Mouse (Mus musculus) limb, embryonic 15.5 days (tissue): ENCODE measurements around the gene Nos2. TPM values are rescaled to one million over a fixed set of nuclear protein-coding genes. Genes with fewer than 3 reads are reported as not detected.
A peak's percentile ranks its signal among the peaks of the same experiment; 100 is the strongest.

Experiments
- ATAC-seq: fragments of 200-750 bp; cut with Nextera tagmentation; 2 replicates; pipeline ENCODE4 v1.8.0; 2017; ENCODE audit warnings: low read depth, moderate TSS enrichment; ENCODE audit not compliant: insufficient number of reproducible peaks, low FRiP score, low TSS enrichment
- H3K27ac ChIP-seq: fragments of 300-500 bp; sonication (generic); 2 replicates; pipeline ENCODE4 v1.5.1; 2015; ENCODE audit warnings: moderate library complexity, mild to moderate bottlenecking, inconsistent platforms
- H3K27me3 ChIP-seq: fragments of 300-500 bp; sonication (generic); 2 replicates; pipeline ENCODE4 v1.6.1; 2015; ENCODE audit warnings: inconsistent platforms
- H3K36me3 ChIP-seq: fragments of 300-500 bp; sonication (generic); 2 replicates; pipeline ENCODE4 v1.6.1; 2015; ENCODE audit warnings: inconsistent platforms
- H3K4me1 ChIP-seq: fragments of 300-500 bp; sonication (generic); 2 replicates; pipeline ENCODE4 v1.6.1; 2015; ENCODE audit warnings: inconsistent platforms
- H3K4me2 ChIP-seq: fragments of 300-500 bp; sonication (generic); 2 replicates; pipeline ENCODE4 v1.6.1; 2015; ENCODE audit warnings: mild to moderate bottlenecking, inconsistent platforms
- H3K4me3 ChIP-seq: fragments of 300-500 bp; sonication (generic); 2 replicates; pipeline ENCODE4 v1.5.1; 2015; ENCODE audit warnings: mild to moderate bottlenecking, inconsistent platforms
- H3K9ac ChIP-seq: fragments of 300-500 bp; sonication (generic); 2 replicates; pipeline ENCODE4 v1.6.1; 2015; ENCODE audit warnings: inconsistent platforms
- H3K9me3 ChIP-seq: fragments of 300-500 bp; sonication (generic); 2 replicates; pipeline ENCODE4 v1.6.1; 2016; ENCODE audit warnings: inconsistent platforms
- WGBS: fragments of 180-500 bp; shearing (Covaris S2); methylation state at CpG from one replicate; pipeline ENCODE4 v1.1.7; 2015; 5-methylcytosine and 5-hydroxymethylcytosine counted together
- polyA plus RNA-seq: library from polyadenylated mRNA; unstranded; fragments of >200 nt; fragmentation: Nextera tagmentation; extraction: Ambion mirVana; gene quantifications from 2 replicates; pipeline ENCODE4 v1.2.1, GENCODE M21; 2015

The Nos2 gene
- 1.9 TPM in 2 replicates for polyA plus RNA-seq

DNA sequence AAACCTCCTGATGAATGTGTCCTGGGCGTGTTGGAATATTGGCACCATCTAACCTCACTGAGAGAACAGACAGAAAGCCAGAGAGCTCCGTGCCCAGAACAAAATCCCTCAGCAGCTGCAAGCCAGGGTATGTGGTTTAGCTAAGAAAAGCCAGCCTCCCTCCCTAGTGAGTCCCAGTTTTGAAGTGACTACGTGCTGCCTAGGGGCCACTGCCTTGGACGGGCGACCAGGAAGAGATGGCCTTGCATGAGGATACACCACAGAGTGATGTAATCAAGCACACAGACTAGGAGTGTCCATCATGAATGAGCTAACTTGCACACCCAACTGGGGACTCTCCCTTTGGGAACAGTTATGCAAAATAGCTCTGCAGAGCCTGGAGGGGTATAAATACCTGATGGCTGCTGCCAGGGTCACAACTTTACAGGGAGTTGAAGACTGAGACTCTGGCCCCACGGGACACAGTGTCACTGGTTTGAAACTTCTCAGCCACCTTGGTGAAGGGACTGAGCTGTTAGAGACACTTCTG lies at the start of gene Nos2:
TSS of gene Nos2 (plus strand) at position 377 of the 529 bp plus-strand sequence.
- Histone ChIP-seq H3K4me1 (peaks cover 14% of the 10 kb centered on the region), H3K27ac (no peak within 1 kb of the TSS), H3K4me3 (no peak within 1 kb of the TSS), H3K9me3 (no peaks in the 10 kb centered on the region), H3K36me3 (no peaks in the 10 kb centered on the region), H3K4me2 (no peak within 1 kb of the TSS), H3K27me3 (peaks cover 32% of the 10 kb centered on the region), H3K9ac (no peak within 1 kb of the TSS)
- ATAC-seq: no peak
- 51% methylated on average over 6 of the region's 6 CpGs for WGBS

DNA sequence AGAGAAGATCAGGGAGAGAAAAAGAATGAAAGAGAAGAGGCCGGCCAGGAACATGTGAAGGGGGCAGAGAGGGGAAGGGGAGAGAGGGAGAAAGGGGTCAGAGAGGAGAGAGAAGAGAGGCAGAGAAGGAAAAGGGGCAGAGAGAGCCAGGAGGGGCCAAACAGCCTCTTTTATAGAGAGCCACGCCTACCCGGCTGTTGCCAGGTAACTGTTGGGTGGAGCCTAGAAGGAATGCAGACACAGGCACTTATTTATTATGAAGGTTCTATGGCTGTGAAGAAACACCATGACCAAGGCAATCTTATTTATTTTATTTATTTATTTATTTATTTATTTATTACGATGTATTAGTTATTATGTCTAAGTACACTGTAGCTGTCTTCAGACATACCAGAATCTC lies 49.7 kb upstream of the Nos2 start:
- Histone ChIP-seq H3K4me3 (no peak overlapping the region), H3K36me3 (no peaks in the 10 kb centered on the region), H3K4me1 (no peaks in the 10 kb centered on the region), H3K9me3 (no peaks in the 10 kb centered on the region), H3K4me2 (no peak overlapping the region), H3K27ac (no peak overlapping the region), H3K27me3 (no peaks in the 10 kb centered on the region), H3K9ac (no peak overlapping the region)
- 85% methylated on average over 4 of the region's 4 CpGs for WGBS
- no peak for ATAC-seq

GRCm38 (mm10) chr11:78872782-78873181 lies 47.8 kb upstream of the Nos2 start:
- no peak overlapping the region for H3K4me2 ChIP-seq
- ATAC-seq: no peak
- no peaks in the 10 kb centered on the region for H3K9me3 ChIP-seq
- H3K4me3 ChIP-seq: no peak overlapping the region
- 43% methylated on average over 2 of the region's 2 CpGs for WGBS
- no peaks in the 10 kb centered on the region for H3K27me3 ChIP-seq
- no peak overlapping the region for H3K27ac ChIP-seq
- H3K4me1 ChIP-seq: no peaks in the 10 kb centered on the region
- H3K36me3 ChIP-seq: no peaks in the 10 kb centered on the region
- H3K9ac ChIP-seq: no peak overlapping the region

DNA sequence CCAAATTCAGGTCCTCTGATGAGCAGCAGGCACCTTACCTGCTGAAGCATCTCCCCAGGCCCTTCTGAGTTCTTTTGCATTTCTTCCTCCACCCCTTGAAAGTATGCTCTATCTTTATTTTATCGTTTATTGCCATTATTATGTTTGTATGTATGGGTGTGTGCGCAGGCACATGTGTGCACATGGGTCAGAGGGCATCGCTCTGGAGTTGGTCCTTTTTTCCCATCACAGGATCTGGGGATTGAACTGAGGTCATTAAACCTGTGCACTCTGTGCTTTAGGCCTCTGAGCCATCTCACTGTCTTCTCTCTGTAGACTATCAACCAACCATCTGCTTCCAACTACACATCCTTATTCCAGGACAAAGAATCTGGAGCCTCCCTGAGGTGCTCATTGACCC lies 40.9 kb upstream of the Nos2 start:
- Histone ChIP-seq H3K4me2 (no peak overlapping the region), H3K4me3 (no peak overlapping the region), H3K27ac (no peak overlapping the region), H3K9ac (no peak overlapping the region), H3K9me3 (no peaks in the 10 kb centered on the region), H3K36me3 (no peaks in the 10 kb centered on the region), H3K27me3 (no peaks in the 10 kb centered on the region), H3K4me1 (no peaks in the 10 kb centered on the region)
- no peak for ATAC-seq
- WGBS: 90% methylated on average over 3 of the region's 3 CpGs

- no peak overlapping the region for H3K4me2 ChIP-seq
- H3K27me3 ChIP-seq: no peaks in the 10 kb centered on the region
- WGBS: 50% methylated on average over 1 of the region's 1 CpGs
- no peaks in the 10 kb centered on the region for H3K9me3 ChIP-seq
- peaks cover 15% of the 10 kb centered on the region for H3K4me1 ChIP-seq
- no peak overlapping the region for H3K4me3 ChIP-seq
- H3K36me3 ChIP-seq: no peaks in the 10 kb centered on the region
- H3K9ac ChIP-seq: no peak overlapping the region
- peak overlapping the region; percentile 74; the same call in 1 of the 2 replicates for H3K27ac ChIP-seq
- ATAC-seq: no peak
Observed at GRCm38 (mm10) chr11:78886693-78887092, 33.9 kb upstream of the Nos2 start.

- peak; percentile 58 for ATAC-seq
- no peaks in the 10 kb centered on the region for H3K36me3 ChIP-seq
- H3K9ac ChIP-seq: 0 out of 2 replicates have a peak overlapping the region, but pooled peaks have one; percentile 20
- no peak overlapping the region for H3K4me3 ChIP-seq
- WGBS: 24% methylated on average over 8 of the region's 9 CpGs
- H3K9me3 ChIP-seq: no peaks in the 10 kb centered on the region
- H3K4me1 ChIP-seq: peaks cover 15% of the 10 kb centered on the region
- 0 out of 2 replicates have a peak overlapping the region, but pooled peaks have one; percentile 24 for H3K4me2 ChIP-seq
- H3K27me3 ChIP-seq: no peaks in the 10 kb centered on the region
- H3K27ac ChIP-seq: peak overlapping the region; percentile 74
Observed at GRCm38 (mm10) chr11:78887102-78887971, 33.2 kb upstream of the Nos2 start.

GRCm38 (mm10) chr11:78889156-78889555 lies 31.4 kb upstream of the Nos2 start:
- 88% methylated on average over 4 of the region's 4 CpGs for WGBS
- H3K4me1 ChIP-seq: peaks cover 15% of the 10 kb centered on the region
- no peak overlapping the region for H3K4me2 ChIP-seq
- H3K36me3 ChIP-seq: no peaks in the 10 kb centered on the region
- no peaks in the 10 kb centered on the region for H3K9me3 ChIP-seq
- H3K27ac ChIP-seq: no peak overlapping the region
- H3K9ac ChIP-seq: no peak overlapping the region
- H3K4me3 ChIP-seq: no peak overlapping the region
- H3K27me3 ChIP-seq: no peaks in the 10 kb centered on the region
- no peak for ATAC-seq

- Histone ChIP-seq H3K9me3 (no peaks in the 10 kb centered on the region), H3K36me3 (no peaks in the 10 kb centered on the region), H3K4me2 (no peak overlapping the region), H3K27ac (no peak overlapping the region), H3K9ac (no peak overlapping the region), H3K27me3 (no peaks in the 10 kb centered on the region), H3K4me1 (no peaks in the 10 kb centered on the region), H3K4me3 (no peak overlapping the region)
- 69% methylated on average over 7 of the region's 7 CpGs for WGBS
- ATAC-seq: no peak
Observed at GRCm38 (mm10) chr11:78896357-78897123, 24.0 kb upstream of the Nos2 start.

- H3K4me1 ChIP-seq: 0 out of 2 replicates have a peak, but pooled peaks cover 3% of the 10 kb centered on the region
- ATAC-seq: no peak
Observed at GRCm38 (mm10) chr11:78915473-78915872, 5.1 kb upstream of the Nos2 start.

GRCm38 (mm10) chr11:78916410-78916809 lies 4.2 kb upstream of the Nos2 start:
- Histone ChIP-seq H3K36me3 (no peaks in the 10 kb centered on the region), H3K9me3 (no peaks in the 10 kb centered on the region), H3K4me1 (0 out of 2 replicates have a peak, but pooled peaks cover 3% of the 10 kb centered on the region), H3K4me3 (no peak overlapping the region), H3K27me3 (peaks cover 3% of the 10 kb centered on the region; the same call in 1 of the 2 replicates), H3K27ac (no peak overlapping the region), H3K9ac (no peak overlapping the region), H3K4me2 (no peak overlapping the region)
- no peak for ATAC-seq
- 71% methylated on average over 1 of the region's 1 CpGs for WGBS

More at GRCm38 (mm10) chr11:78915473-78915872, 5.1 kb upstream of the Nos2 start:
- WGBS: 79% methylated on average over 6 of the region's 6 CpGs
- H3K9ac ChIP-seq: no peak overlapping the region
- H3K9me3 ChIP-seq: no peaks in the 10 kb centered on the region
- H3K36me3 ChIP-seq: no peaks in the 10 kb centered on the region
- no peak overlapping the region for H3K4me2 ChIP-seq
- H3K4me3 ChIP-seq: no peak overlapping the region
- no peak overlapping the region for H3K27ac ChIP-seq
- H3K27me3 ChIP-seq: no peaks in the 10 kb centered on the region

DNA sequence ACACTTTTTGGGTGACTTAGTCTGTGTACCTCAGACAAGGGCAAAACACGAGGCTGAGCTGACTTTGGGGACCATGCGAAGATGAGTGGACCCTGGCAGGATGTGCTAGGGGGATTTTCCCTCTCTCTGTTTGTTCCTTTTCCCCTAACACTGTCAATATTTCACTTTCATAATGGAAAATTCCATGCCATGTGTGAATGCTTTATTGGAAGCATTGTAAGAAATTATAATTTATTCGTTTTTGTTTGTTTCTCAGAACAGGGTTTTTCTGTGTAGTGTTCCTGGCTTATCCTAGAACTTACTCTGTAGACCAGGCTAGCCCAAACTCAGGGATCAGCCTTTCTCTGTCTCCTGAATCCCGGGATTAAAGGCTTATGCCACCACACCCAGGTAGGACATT lies 842 bp upstream of the Nos2 start:
- Histone ChIP-seq H3K4me2 (no peak overlapping the region), H3K9ac (no peak overlapping the region), H3K9me3 (no peaks in the 10 kb centered on the region), H3K27me3 (peaks cover 25% of the 10 kb centered on the region), H3K36me3 (no peaks in the 10 kb centered on the region), H3K27ac (no peak overlapping the region), H3K4me3 (no peak overlapping the region), H3K4me1 (peaks cover 7% of the 10 kb centered on the region)
- no peak for ATAC-seq
- 63% methylated on average over 4 of the region's 4 CpGs for WGBS
